Mouse (Mus musculus) bone marrow, adult 2 months (tissue): Measurements from ENCODE around the gene Ap1s3.

ENCODE experiments used
- CTCF ChIP-seq: fragments of 200-500 bp; IDR thresholded peaks from 2 replicates; pipeline ENCODE4 v1.5.1; 2011; ENCODE audit warnings: low read length, control low read depth; ENCODE audit not compliant: control insufficient read depth, insufficient read depth
- POLR2A ChIP-seq: fragments of 200-500 bp; IDR thresholded peaks from 2 replicates; pipeline ENCODE4 v1.6.1; 2011; ENCODE audit warnings: low read depth, mild to moderate bottlenecking, control low read depth, low read length, borderline replicate concordance; ENCODE audit not compliant: control insufficient read depth

- TF ChIP-seq CTCF (no peak), POLR2A (no peak)
These were observed 32.9 kb upstream of the Ap1s3 start for GRCm38 (mm10) chr1:79704672-79705071.
